ENCODE assay signal across 8 mouse cellular contexts in the genomic region with DNA sequence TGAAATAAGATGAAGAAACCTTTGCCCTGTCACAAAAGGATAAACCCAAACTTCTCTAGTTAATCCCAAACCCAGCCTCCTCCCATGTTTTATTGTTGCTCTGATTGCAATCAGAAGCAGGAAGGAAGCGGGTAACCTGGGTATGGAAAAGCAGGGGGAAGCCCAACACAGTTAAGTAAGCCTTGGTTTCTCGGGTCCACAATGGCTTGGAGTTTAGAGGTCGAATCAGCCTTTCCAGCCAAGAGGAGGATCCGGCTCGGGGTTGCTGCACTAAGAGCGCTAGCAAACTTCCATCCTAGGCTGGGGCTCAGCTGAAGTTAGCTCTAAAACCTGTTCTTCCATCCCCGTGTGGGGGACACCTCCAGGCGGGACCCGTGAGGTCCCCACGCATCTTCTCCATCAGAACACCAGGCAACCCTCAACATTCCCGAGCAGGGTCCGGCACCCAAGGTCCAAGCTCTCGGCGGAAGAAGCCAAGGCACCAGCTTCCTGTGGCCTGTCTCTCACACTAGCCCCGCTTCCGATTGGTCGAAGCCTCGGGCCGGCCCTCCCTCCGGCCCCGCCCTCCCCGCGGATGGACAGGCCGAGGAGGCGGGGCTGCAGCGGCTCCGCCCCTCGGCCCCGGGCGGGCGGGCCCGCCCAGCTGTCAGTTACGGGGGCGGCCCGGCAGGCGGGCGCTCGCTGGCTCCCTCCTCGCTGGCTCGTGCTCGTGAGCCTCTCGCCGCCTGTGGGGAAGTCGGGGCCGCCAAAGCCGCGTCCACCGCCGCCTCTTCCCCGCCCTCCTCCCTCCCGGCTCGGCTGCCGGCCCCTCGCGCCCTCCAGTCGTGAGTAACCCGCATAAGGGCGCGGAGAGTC. TPM values are rescaled to one million over a fixed set of nuclear protein-coding genes. Genes with fewer than 3 reads are reported as not detected.
DNase-seq lines count a peak whose midpoint lies in the region; ATAC-seq and TF ChIP-seq lines count a peak whose summit lies in the region.

A gene (plus strand): TSS at position 605 of the 855 bp plus-strand sequence.

- no peak for TF ChIP-seq CTCF in ES-Bruce4 (IDR thresholded peaks at IDR 0.05; ENCODE audit: low read depth, low read length)
- TF ChIP-seq CTCF in heart, postnatal 0 days (IDR thresholded peaks at IDR 0.05; ENCODE audit: low read depth): no peak
- TF ChIP-seq CTCF in liver, embryonic 14.5 days (IDR thresholded peaks at IDR 0.05; ENCODE audit: low read depth): no peak

- peak; percentile 89 for DNase-seq in c-Kit-positive CD71-positive TER-119-positive erythroid progenitor cells, embryonic 14.5 days (ENCODE audit: low spot score)
- peak; percentile 94 for DNase-seq in heart, postnatal 0 days (ENCODE audit: low spot score)
- DNase-seq in kidney, postnatal 36 days: peak; percentile 95 to 96
- DNase-seq in liver, embryonic 14.5 days (ENCODE audit: low read depth in 3 of 3, low spot score in 3 of 3): peak; percentile 85 to 87 (median 85)
- peak; percentile 91 for DNase-seq in neural tube, embryonic 10.5 days (ENCODE audit: extremely low spot score, low spot score)

- no peaks in the 10 kb centered on the region; the same call in 1 of the 2 replicates for H3K9me3 ChIP-seq in ES-Bruce4 (replicated peaks; ENCODE audit: control insufficient read depth, insufficient read depth, low read length, poor library complexity, severe bottlenecking)
- no peaks in the 10 kb centered on the region for H3K9me3 ChIP-seq in forebrain, embryonic 12.5 days
- no peaks in the 10 kb centered on the region for H3K9me3 ChIP-seq in heart, postnatal 0 days (replicated peaks; ENCODE audit: control insufficient read depth, low read length)
- H3K9me3 ChIP-seq in liver, embryonic 14.5 days (ENCODE audit: control insufficient read depth, low read length): no peaks in the 10 kb centered on the region
- H3K9me3 ChIP-seq in stomach, embryonic 15.5 days: no peaks in the 10 kb centered on the region

- H3K36me3 ChIP-seq in ES-Bruce4 (ENCODE audit: control insufficient read depth, insufficient read depth, low read length, poor library complexity, severe bottlenecking): no peaks in the 10 kb centered on the region
- H3K36me3 ChIP-seq in forebrain, embryonic 12.5 days (replicated peaks): no peaks in the 10 kb centered on the region
- H3K36me3 ChIP-seq in heart, postnatal 0 days (replicated peaks; ENCODE audit: control insufficient read depth, insufficient read depth, low read length): peaks cover 3% of the 10 kb centered on the region; the same call in 1 of the 2 replicates
- no peaks in the 10 kb centered on the region for H3K36me3 ChIP-seq in liver, embryonic 14.5 days (replicated peaks; ENCODE audit: control insufficient read depth, insufficient read depth, low read depth)
- H3K36me3 ChIP-seq in stomach, embryonic 15.5 days: no peaks in the 10 kb centered on the region

- H3K4me1 ChIP-seq in ES-Bruce4 (ENCODE audit: control insufficient read depth, insufficient read depth, low read length): no peaks in the 10 kb centered on the region
- peaks cover 18% of the 10 kb centered on the region for H3K4me1 ChIP-seq in forebrain, embryonic 12.5 days
- peaks cover 17% of the 10 kb centered on the region; the same call in 1 of the 2 replicates for H3K4me1 ChIP-seq in heart, postnatal 0 days (ENCODE audit: control insufficient read depth, insufficient read depth)
- peaks cover 20 to 23% of the 10 kb centered on the region in 2 experiments for H3K4me1 ChIP-seq in liver, embryonic 14.5 days (replicated peaks; ENCODE audit: control insufficient read depth in 2 of 2, insufficient read depth in 2 of 2, low read length in 1 of 2)
- no peaks in the 10 kb centered on the region for H3K4me1 ChIP-seq in stomach, embryonic 15.5 days

- peak; percentile 88 for TF ChIP-seq POLR2A in ES-Bruce4 (IDR thresholded peaks at IDR 0.05; ENCODE audit: insufficient read depth, low read length)

- H3K4me3 ChIP-seq in ES-Bruce4 (ENCODE audit: low read depth, low read length): peak within 1 kb of the TSS; percentile 97
- H3K4me3 ChIP-seq in forebrain, embryonic 12.5 days (replicated peaks): peak within 1 kb of the TSS; percentile 83
- H3K4me3 ChIP-seq in heart, postnatal 0 days (ENCODE audit: low read depth, low read length): peak within 1 kb of the TSS; percentile 80
- H3K4me3 ChIP-seq in liver, embryonic 14.5 days (ENCODE audit: insufficient read depth in 1 of 2, low read depth in 2 of 2, low read length in 2 of 2): peak within 1 kb of the TSS; percentile 74 to 90
- H3K4me3 ChIP-seq in stomach, embryonic 15.5 days (replicated peaks): peak within 1 kb of the TSS; percentile 89

- 0 out of 2 replicates have a peak, but pooled peaks have one; percentile 8 for TF ChIP-seq EP300 in ES-Bruce4 (IDR thresholded peaks at IDR 0.05; ENCODE audit: insufficient read depth, low read depth, low read length)
- TF ChIP-seq EP300 in heart, postnatal 0 days (IDR thresholded peaks at IDR 0.05; ENCODE audit: low read depth): no peak
- no peak for TF ChIP-seq EP300 in liver, embryonic 14.5 days (IDR thresholded peaks at IDR 0.05; ENCODE audit: low read depth)

- H3K4me2 ChIP-seq in forebrain, embryonic 12.5 days: peak within 1 kb of the TSS; percentile 89
- H3K4me2 ChIP-seq in heart, postnatal 0 days (ENCODE audit: low read depth, low read length): peak within 1 kb of the TSS; percentile 70
- peak within 1 kb of the TSS; percentile 96 for H3K4me2 ChIP-seq in liver, embryonic 14.5 days (ENCODE audit: low read depth)
- H3K4me2 ChIP-seq in stomach, embryonic 15.5 days: peak within 1 kb of the TSS; percentile 87

- ATAC-seq in forebrain, embryonic 12.5 days (ENCODE audit: low FRiP score): peak; percentile 99
- ATAC-seq in heart, postnatal 0 days (ENCODE audit: insufficient read depth, low read depth): peak; percentile 99
- ATAC-seq in liver, embryonic 14.5 days (ENCODE audit: insufficient read depth): peak; percentile 95
- ATAC-seq in stomach, embryonic 15.5 days (ENCODE audit: insufficient read depth, low FRiP score, low read depth): peak; percentile 98

- peak within 1 kb of the TSS; percentile 65 for H3K9ac ChIP-seq in ES-Bruce4 (ENCODE audit: low read depth, poor library complexity, severe bottlenecking)
- peak within 1 kb of the TSS; percentile 77 for H3K9ac ChIP-seq in forebrain, embryonic 12.5 days
- H3K9ac ChIP-seq in heart, postnatal 0 days (replicated peaks; ENCODE audit: low read depth, low read length): peak within 1 kb of the TSS; percentile 81
- H3K9ac ChIP-seq in liver, embryonic 14.5 days (replicated peaks): peak within 1 kb of the TSS; percentile 85
- H3K9ac ChIP-seq in stomach, embryonic 15.5 days: peak within 1 kb of the TSS; percentile 80

- WGBS in forebrain, embryonic 12.5 days: under 1% methylated on average over 42 of the region's 59 CpGs
- WGBS in heart, postnatal 0 days: 2% methylated on average over 49 of the region's 59 CpGs
- 1% methylated on average over 51 of the region's 59 CpGs for WGBS in liver, embryonic 14.5 days (ENCODE audit: insufficient replicate concordance)
- under 1% methylated on average over 58 of the region's 59 CpGs for WGBS in stomach, embryonic 15.5 days

- no peaks in the 10 kb centered on the region for H3K27me3 ChIP-seq in ES-Bruce4 (ENCODE audit: control insufficient read depth, insufficient read depth, low read length, poor library complexity, severe bottlenecking)
- no peaks in the 10 kb centered on the region for H3K27me3 ChIP-seq in forebrain, embryonic 12.5 days
- H3K27me3 ChIP-seq in heart, postnatal 0 days (ENCODE audit: control insufficient read depth, insufficient read depth, low read length): no peaks in the 10 kb centered on the region
- no peaks in the 10 kb centered on the region for H3K27me3 ChIP-seq in liver, embryonic 14.5 days (ENCODE audit: control insufficient read depth, insufficient read depth, low read length)
- H3K27me3 ChIP-seq in stomach, embryonic 15.5 days (replicated peaks): no peaks in the 10 kb centered on the region

- H3K27ac ChIP-seq in ES-Bruce4 (ENCODE audit: insufficient read depth, low read length): no peak within 1 kb of the TSS
- H3K27ac ChIP-seq in forebrain, embryonic 12.5 days: peak within 1 kb of the TSS; percentile 84
- H3K27ac ChIP-seq in heart, postnatal 0 days (ENCODE audit: low read depth): peak within 1 kb of the TSS; percentile 95
- peak within 1 kb of the TSS; percentile 72 for H3K27ac ChIP-seq in liver, embryonic 14.5 days
- peak within 1 kb of the TSS; percentile 96 for H3K27ac ChIP-seq in stomach, embryonic 15.5 days

RNA-seq across cellular contexts. Expression of the gene that starts here (rescaled TPM):
- polyA plus RNA-seq in ES-Bruce4 (2011; ENCODE audit: insufficient read depth, insufficient read length, low read depth, missing spikeins): 14.1 and 16.2 TPM in 2 replicates
- 15.7 and 16.5 TPM in 2 replicates for polyA plus RNA-seq in forebrain, embryonic 12.5 days (2016; fragmentation: Nextera tagmentation; extraction: Ambion mirVana)
- total RNA-seq in heart, postnatal 0 days (2014; rRNA removed; ENCODE audit: low replicate concordance): 10.8 and 13.3 TPM in 2 replicates
- polyA plus RNA-seq in heart, postnatal 0 days (2015; fragmentation: Nextera tagmentation; extraction: Ambion mirVana): 21.1 and 21.3 TPM in 2 replicates
- 2.4 and 4.2 TPM in 2 replicates for polyA plus RNA-seq in liver, embryonic 14.5 days (2012; rRNA removed)
- polyA plus RNA-seq in liver, embryonic 14.5 days (2014; fragmentation: Nextera tagmentation; extraction: Ambion mirVana): 8.9 and 9.0 TPM in 2 replicates
- polyA plus RNA-seq in stomach, embryonic 15.5 days (2015; fragmentation: Nextera tagmentation; extraction: Ambion mirVana): 22.1 and 22.6 TPM in 2 replicates
